Mouse (Mus musculus): Measurements from ENCODE around the gene Ablim1. TPM values are rescaled to one million over a fixed set of nuclear protein-coding genes. Genes with fewer than 3 reads are reported as not detected.
"Not testable (repeated sequence)": the region's sequence is repeated elsewhere in the genome, so short reads cannot be mapped to it uniquely, and the experiment has no call there.

The Ablim1 gene
- polyA plus RNA-seq, 1 experiment: 12.2 TPM

GRCm38 (mm10) chr19:57138045-57138444 is 176.7 kb downstream of the Ablim1 start:
- H3K36me3 ChIP-seq (ENCODE audit: control insufficient read depth, insufficient read depth, low read length, poor library complexity, severe bottlenecking): no peaks in the 10 kb centered on the region
- H3K4me3 ChIP-seq (ENCODE audit: low read depth, low read length): no peak overlapping the region
- peaks cover 1% of the 10 kb centered on the region for H3K4me1 ChIP-seq (ENCODE audit: control insufficient read depth, insufficient read depth, low read length)
- no peak overlapping the region for H3K27ac ChIP-seq (ENCODE audit: insufficient read depth, low read length)
- no peak overlapping the region for H3K9ac ChIP-seq (ENCODE audit: low read depth, poor library complexity, severe bottlenecking)
- no peaks in the 10 kb centered on the region for H3K27me3 ChIP-seq (ENCODE audit: control insufficient read depth, insufficient read depth, low read length, poor library complexity, severe bottlenecking)
- no peaks in the 10 kb centered on the region for H3K9me3 ChIP-seq (replicated peaks; ENCODE audit: control insufficient read depth, insufficient read depth, low read length, poor library complexity, severe bottlenecking)
- TF ChIP-seq EP300 (IDR thresholded peaks at IDR 0.05; ENCODE audit: insufficient read depth, low read depth, low read length) (no peak), CTCF (IDR thresholded peaks at IDR 0.05; ENCODE audit: low read depth, low read length) (no peak), POLR2A (IDR thresholded peaks at IDR 0.05; ENCODE audit: insufficient read depth, low read length) (no peak)

GRCm38 (mm10) chr19:57136228-57136627 is 178.5 kb downstream of the Ablim1 start:
- H3K27ac ChIP-seq (ENCODE audit: insufficient read depth, low read length): no peak overlapping the region
- H3K36me3 ChIP-seq (ENCODE audit: control insufficient read depth, insufficient read depth, low read length, poor library complexity, severe bottlenecking): no peaks in the 10 kb centered on the region
- peak; percentile 73 for TF ChIP-seq CTCF (IDR thresholded peaks at IDR 0.05; ENCODE audit: low read depth, low read length)
- no peak for TF ChIP-seq EP300 (IDR thresholded peaks at IDR 0.05; ENCODE audit: insufficient read depth, low read depth, low read length)
- no peaks in the 10 kb centered on the region for H3K4me1 ChIP-seq (ENCODE audit: control insufficient read depth, insufficient read depth, low read length)
- no peak overlapping the region for H3K9ac ChIP-seq (ENCODE audit: low read depth, poor library complexity, severe bottlenecking)
- H3K4me3 ChIP-seq (ENCODE audit: low read depth, low read length): no peak overlapping the region
- H3K27me3 ChIP-seq (ENCODE audit: control insufficient read depth, insufficient read depth, low read length, poor library complexity, severe bottlenecking): no peaks in the 10 kb centered on the region
- no peaks in the 10 kb centered on the region for H3K9me3 ChIP-seq (replicated peaks; ENCODE audit: control insufficient read depth, insufficient read depth, low read length, poor library complexity, severe bottlenecking)

GRCm38 (mm10) chr19:57135654-57136053 is 179.1 kb downstream of the Ablim1 start:
- not testable (repeated sequence) for H3K27ac ChIP-seq (ENCODE audit: insufficient read depth, low read length); H3K36me3 ChIP-seq (ENCODE audit: control insufficient read depth, insufficient read depth, low read length, poor library complexity, severe bottlenecking); H3K27me3 ChIP-seq (ENCODE audit: control insufficient read depth, insufficient read depth, low read length, poor library complexity, severe bottlenecking); H3K9ac ChIP-seq (ENCODE audit: low read depth, poor library complexity, severe bottlenecking); H3K4me1 ChIP-seq (ENCODE audit: control insufficient read depth, insufficient read depth, low read length); H3K9me3 ChIP-seq (replicated peaks; ENCODE audit: control insufficient read depth, insufficient read depth, low read length, poor library complexity, severe bottlenecking); H3K4me3 ChIP-seq (ENCODE audit: low read depth, low read length)

DNA sequence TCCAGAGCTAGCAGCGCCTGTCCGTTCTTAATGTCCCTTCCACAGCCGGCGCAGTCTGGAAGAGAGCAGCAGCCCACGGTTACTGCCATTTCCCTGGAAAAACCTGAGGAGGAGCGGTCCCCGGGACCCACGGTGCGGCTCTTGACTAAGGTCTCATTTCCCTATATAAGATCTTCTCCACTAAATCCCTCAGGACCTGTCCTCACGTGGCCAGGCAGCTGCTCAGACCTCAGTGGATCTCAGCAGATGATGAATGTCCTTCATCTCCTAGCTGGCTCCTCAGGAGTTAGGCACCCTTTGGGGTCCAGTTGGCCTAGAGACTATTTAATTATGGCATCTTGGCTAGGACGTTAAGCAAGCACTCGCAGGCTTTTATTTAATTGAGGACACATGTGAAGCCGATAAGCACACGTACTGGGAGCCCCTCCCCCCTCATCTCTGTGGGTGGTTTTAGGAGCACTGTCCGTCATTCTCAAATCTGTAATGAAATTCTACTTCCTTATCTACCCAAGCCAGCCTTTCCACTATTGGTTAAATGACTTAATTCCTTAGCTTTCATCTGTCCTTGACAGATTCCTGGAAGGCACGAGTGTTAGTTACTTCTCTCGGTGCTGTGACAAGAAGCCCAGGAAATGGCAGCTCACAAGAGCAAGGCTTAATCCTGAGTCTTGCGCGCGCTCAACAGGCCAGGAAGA is 179.9 kb downstream of the Ablim1 start:
- H3K27ac ChIP-seq (ENCODE audit: insufficient read depth, low read length): no peak overlapping the region
- no peaks in the 10 kb centered on the region for H3K27me3 ChIP-seq (ENCODE audit: control insufficient read depth, insufficient read depth, low read length, poor library complexity, severe bottlenecking)
- no peaks in the 10 kb centered on the region for H3K36me3 ChIP-seq (ENCODE audit: control insufficient read depth, insufficient read depth, low read length, poor library complexity, severe bottlenecking)
- H3K4me1 ChIP-seq (ENCODE audit: control insufficient read depth, insufficient read depth, low read length): no peaks in the 10 kb centered on the region
- H3K4me3 ChIP-seq (ENCODE audit: low read depth, low read length): no peak overlapping the region
- H3K9me3 ChIP-seq (replicated peaks; ENCODE audit: control insufficient read depth, insufficient read depth, low read length, poor library complexity, severe bottlenecking): no peaks in the 10 kb centered on the region
- H3K9ac ChIP-seq (ENCODE audit: low read depth, poor library complexity, severe bottlenecking): no peak overlapping the region
- TF ChIP-seq EP300 (IDR thresholded peaks at IDR 0.05; ENCODE audit: insufficient read depth, low read depth, low read length) (no peak), CTCF (IDR thresholded peaks at IDR 0.05; ENCODE audit: low read depth, low read length) (no peak), POLR2A (IDR thresholded peaks at IDR 0.05; ENCODE audit: insufficient read depth, low read length) (no peak)

- H3K27me3 ChIP-seq (ENCODE audit: control insufficient read depth, insufficient read depth, low read length, poor library complexity, severe bottlenecking): no peaks in the 10 kb centered on the region
- H3K4me1 ChIP-seq (ENCODE audit: control insufficient read depth, insufficient read depth, low read length): peaks cover 3% of the 10 kb centered on the region
- no peak overlapping the region for H3K27ac ChIP-seq (ENCODE audit: insufficient read depth, low read length)
- H3K9me3 ChIP-seq (replicated peaks; ENCODE audit: control insufficient read depth, insufficient read depth, low read length, poor library complexity, severe bottlenecking): no peaks in the 10 kb centered on the region
- no peaks in the 10 kb centered on the region for H3K36me3 ChIP-seq (ENCODE audit: control insufficient read depth, insufficient read depth, low read length, poor library complexity, severe bottlenecking)
- H3K9ac ChIP-seq (ENCODE audit: low read depth, poor library complexity, severe bottlenecking): no peak overlapping the region
- H3K4me3 ChIP-seq (ENCODE audit: low read depth, low read length): no peak overlapping the region
- TF ChIP-seq POLR2A (IDR thresholded peaks at IDR 0.05; ENCODE audit: insufficient read depth, low read length) (no peak), CTCF (IDR thresholded peaks at IDR 0.05; ENCODE audit: low read depth, low read length) (no peak)
Measured at GRCm38 (mm10) chr19:57132916-57133520, 181.7 kb downstream of the Ablim1 start.

GRCm38 (mm10) chr19:57132281-57132680 is 182.4 kb downstream of the Ablim1 start:
- H3K27me3 ChIP-seq (ENCODE audit: control insufficient read depth, insufficient read depth, low read length, poor library complexity, severe bottlenecking): no peaks in the 10 kb centered on the region
- H3K9me3 ChIP-seq (replicated peaks; ENCODE audit: control insufficient read depth, insufficient read depth, low read length, poor library complexity, severe bottlenecking): no peaks in the 10 kb centered on the region
- H3K4me3 ChIP-seq (ENCODE audit: low read depth, low read length): no peak overlapping the region
- no peaks in the 10 kb centered on the region for H3K36me3 ChIP-seq (ENCODE audit: control insufficient read depth, insufficient read depth, low read length, poor library complexity, severe bottlenecking)
- H3K9ac ChIP-seq (ENCODE audit: low read depth, poor library complexity, severe bottlenecking): no peak overlapping the region
- no peak for TF ChIP-seq POLR2A (IDR thresholded peaks at IDR 0.05; ENCODE audit: insufficient read depth, low read length)
- TF ChIP-seq EP300 (IDR thresholded peaks at IDR 0.05; ENCODE audit: insufficient read depth, low read depth, low read length): no peak
- no peak for TF ChIP-seq CTCF (IDR thresholded peaks at IDR 0.05; ENCODE audit: low read depth, low read length)
- H3K4me1 ChIP-seq (ENCODE audit: control insufficient read depth, insufficient read depth, low read length): peaks cover 3% of the 10 kb centered on the region
- H3K27ac ChIP-seq (ENCODE audit: insufficient read depth, low read length): no peak overlapping the region
